Mouse (Mus musculus) CD4-positive, CD25-positive, alpha-beta regulatory T cell, adult 2 months (primary cell): ENCODE measurements around the gene Lpcat2b.

Experiments
- DNase-seq: peaks from one replicate; pipeline ENCODE4 v3.0.0-alpha.2; 2012; ENCODE audit warnings: low read depth, low spot score

Lpcat2b gene

GRCm38 (mm10) chr5:107447977-107448376 is 16.6 kb downstream of the Lpcat2b start:
- DNase-seq, result no peak

GRCm38 (mm10) chr5:107448784-107449183 is 17.4 kb downstream of the Lpcat2b start:
- DNase-seq, result no peak

GRCm38 (mm10) chr5:107449620-107450019 is 18.3 kb downstream of the Lpcat2b start:
- no peak for DNase-seq

- no peak for DNase-seq
Observed at GRCm38 (mm10) chr5:107450299-107450698, 18.9 kb downstream of the Lpcat2b start.

GRCm38 (mm10) chr5:107462147-107463076 is 31.1 kb downstream of the Lpcat2b start:
- DNase-seq, result no peak

GRCm38 (mm10) chr5:107466501-107466900 is 35.2 kb downstream of the Lpcat2b start:
- DNase-seq, result no peak

GRCm38 (mm10) chr5:107467098-107467497 is 35.7 kb downstream of the Lpcat2b start:
- DNase-seq, result no peak

GRCm38 (mm10) chr5:107470600-107471329 is 39.4 kb downstream of the Lpcat2b start:
- no peak for DNase-seq

- DNase-seq, result no peak
Observed at GRCm38 (mm10) chr5:107480194-107480593, 48.8 kb downstream of the Lpcat2b start.
